Mouse (Mus musculus) heart, adult 2 months (tissue): ENCODE results near the gene Dock8. TPM values are rescaled to one million over a fixed set of nuclear protein-coding genes. Genes with fewer than 3 reads are reported as not detected.
"Not testable (repeated sequence)": the region's sequence is repeated elsewhere in the genome, so short reads cannot be mapped to it uniquely, and the experiment has no call there.

ENCODE experiments used
- DNase-seq, 2 experiments: peaks; one replicate each; pipeline ENCODE4 v3.0.0; 2021
- H3K27ac ChIP-seq: fragments of 200-600 bp; 2 replicates; pipeline ENCODE4 v1.8.1; 2022
- H3K27me3 ChIP-seq: fragments of 200-500 bp; 2 replicates; pipeline ENCODE4 v1.6.1; 2012; ENCODE audit warnings: mild to moderate bottlenecking, low read length, inconsistent platforms, mixed read lengths; ENCODE audit not compliant: control insufficient read depth, insufficient read depth
- H3K36me3 ChIP-seq: fragments of 200-500 bp; 2 replicates; pipeline ENCODE4 v1.6.1; 2012; ENCODE audit warnings: low read length, inconsistent platforms; ENCODE audit not compliant: control insufficient read depth, insufficient read depth
- H3K4me1 ChIP-seq: fragments of 200-500 bp; 2 replicates; pipeline ENCODE4 v1.6.1; 2011; ENCODE audit warnings: low read length; ENCODE audit not compliant: control insufficient read depth, insufficient read depth
- H3K4me3 ChIP-seq: fragments of 200-600 bp; 2 replicates; pipeline ENCODE4 v1.8.1; 2022
- H3K79me2 ChIP-seq: fragments of 200-500 bp; replicated peaks from 2 replicates; pipeline ENCODE4 v1.6.1; 2012; ENCODE audit warnings: mild to moderate bottlenecking, inconsistent platforms, low read length, moderate library complexity, mixed read lengths; ENCODE audit not compliant: control insufficient read depth, insufficient read depth
- H3K9ac ChIP-seq: fragments of 200-500 bp; 2 replicates; pipeline ENCODE4 v1.6.1; 2012; ENCODE audit warnings: low read depth, mild to moderate bottlenecking, control low read depth, inconsistent platforms, low read length, mixed read lengths
- CTCF ChIP-seq: fragments of 200-600 bp; IDR thresholded peaks from 2 replicates; pipeline ENCODE4 v1.8.1; 2022; ENCODE audit warnings: antibody characterized with exemption, mild to moderate bottlenecking, moderate library complexity
- EP300 ChIP-seq: fragments of 200-500 bp; IDR thresholded peaks from 2 replicates; pipeline ENCODE4 v1.6.1; 2011; ENCODE audit warnings: low read depth, low read length, control low read depth; ENCODE audit not compliant: insufficient read depth
- POLR2A ChIP-seq: fragments of 200-500 bp; IDR thresholded peaks from 2 replicates; pipeline ENCODE4 v1.6.1; 2011; ENCODE audit warnings: mild to moderate bottlenecking, low read depth, low read length, control low read depth; ENCODE audit not compliant: insufficient read depth
- WGBS: fragments of 180-500 bp; shearing (Covaris S2); methylation state at CpG from one replicate; pipeline ENCODE4 v1.1.7; 2018; 5-methylcytosine and 5-hydroxymethylcytosine counted together
- intact Hi-C: fragments of 180-260 bp; cut with DNase I; formaldehyde crosslinking; loops from one replicate; pipeline ENCODE4 v1.15.1; 2025
- polyA plus RNA-seq: library from polyadenylated mRNA; depleted of rRNA; stranded (reverse); fragments of >200 nt; gene quantifications from 2 replicates; pipeline ENCODE4 v1.2.3, GENCODE M21; 2012
- total RNA-seq, 2 experiments: library from RNA; stranded (reverse); gene quantifications; 2 replicates each; pipeline ENCODE4 v1.2.3; 2021

The Dock8 gene
- total and polyA plus RNA-seq, 3 experiments: 5.7 to 24.7 (median 17.5) TPM

- H3K4me3 ChIP-seq: no peak overlapping the region
- no peaks in the 10 kb centered on the region for H3K36me3 ChIP-seq
- no peak overlapping the region for H3K27ac ChIP-seq
- H3K27me3 ChIP-seq: no peaks in the 10 kb centered on the region
- H3K9ac ChIP-seq: no peak overlapping the region
- no peaks in the 10 kb centered on the region; the same call in 1 of the 2 replicates for H3K4me1 ChIP-seq
- 90% methylated on average over 3 of the region's 3 CpGs for WGBS
- intact Hi-C loops: no loop called here
- TF ChIP-seq EP300 (no peak), CTCF (no peak), POLR2A (no peak)
- DNase-seq: no peak
- H3K79me2 ChIP-seq: no peaks in the 10 kb centered on the region
These were observed 3.5 kb downstream of the Dock8 start for GRCm38 (mm10) chr19:25002828-25003227.

GRCm38 (mm10) chr19:25003810-25004209, 4.5 kb downstream of the Dock8 start:
- H3K4me1 ChIP-seq: no peaks in the 10 kb centered on the region; the same call in 1 of the 2 replicates
- H3K9ac ChIP-seq: no peak overlapping the region
- H3K36me3 ChIP-seq: no peaks in the 10 kb centered on the region
- no peaks in the 10 kb centered on the region for H3K79me2 ChIP-seq
- intact Hi-C loops: no loop called here
- no peak for TF ChIP-seq POLR2A
- TF ChIP-seq CTCF: no peak
- TF ChIP-seq EP300: no peak
- DNase-seq: no peak
- 59% methylated on average over 4 of the region's 4 CpGs for WGBS
- H3K4me3 ChIP-seq: no peak overlapping the region
- H3K27ac ChIP-seq: no peak overlapping the region
- H3K27me3 ChIP-seq: no peaks in the 10 kb centered on the region

GRCm38 (mm10) chr19:25006686-25007085, 7.4 kb downstream of the Dock8 start:
- no peak for TF ChIP-seq EP300
- H3K4me3 ChIP-seq: no peak overlapping the region
- no peaks in the 10 kb centered on the region for H3K36me3 ChIP-seq
- H3K9ac ChIP-seq: no peak overlapping the region
- H3K4me1 ChIP-seq: no peaks in the 10 kb centered on the region; the same call in 1 of the 2 replicates
- no peak overlapping the region for H3K27ac ChIP-seq
- H3K79me2 ChIP-seq: no peaks in the 10 kb centered on the region
- 83% methylated on average over 1 of the region's 1 CpGs for WGBS
- no peak for DNase-seq
- no peaks in the 10 kb centered on the region for H3K27me3 ChIP-seq
- intact Hi-C loops: no loop called here

GRCm38 (mm10) chr19:25008509-25008908, 9.2 kb downstream of the Dock8 start:
- Histone ChIP-seq H3K27me3 (no peaks in the 10 kb centered on the region), H3K4me3 (no peak overlapping the region), H3K9ac (no peak overlapping the region), H3K36me3 (no peaks in the 10 kb centered on the region), H3K4me1 (no peaks in the 10 kb centered on the region; the same call in 1 of the 2 replicates), H3K79me2 (no peaks in the 10 kb centered on the region), H3K27ac (no peak overlapping the region)
- TF ChIP-seq CTCF (no peak), POLR2A (no peak), EP300 (no peak)
- DNase-seq: no peak
- intact Hi-C loops: no loop called here
- WGBS: 91% methylated on average over 2 of the region's 2 CpGs

- no peak for DNase-seq
- TF ChIP-seq EP300 (no peak), CTCF (no peak), POLR2A (no peak)
- Histone ChIP-seq H3K79me2 (no peaks in the 10 kb centered on the region), H3K36me3 (no peaks in the 10 kb centered on the region), H3K4me3 (no peak overlapping the region), H3K27ac (no peak overlapping the region), H3K9ac (no peak overlapping the region), H3K4me1 (no peaks in the 10 kb centered on the region), H3K27me3 (no peaks in the 10 kb centered on the region)
- intact Hi-C loops: no loop called here
- 82% methylated on average over 6 of the region's 6 CpGs for WGBS
These were observed 23.4 kb downstream of the Dock8 start for GRCm38 (mm10) chr19:25022766-25023165.

- Histone ChIP-seq H3K4me1 (no peaks in the 10 kb centered on the region), H3K36me3 (no peaks in the 10 kb centered on the region), H3K79me2 (no peaks in the 10 kb centered on the region), H3K27me3 (no peaks in the 10 kb centered on the region), H3K9ac (no peak overlapping the region), H3K4me3 (no peak overlapping the region), H3K27ac (no peak overlapping the region)
- WGBS: 71% methylated on average over 4 of the region's 4 CpGs
- no peak for DNase-seq
- TF ChIP-seq CTCF: no peak
- no peak for TF ChIP-seq POLR2A
- no peak for TF ChIP-seq EP300
- intact Hi-C loops: no loop called here
These were observed 32.4 kb downstream of the Dock8 start for GRCm38 (mm10) chr19:25031765-25032164.

GRCm38 (mm10) chr19:25033008-25033407, 33.7 kb downstream of the Dock8 start:
- 83% methylated on average over 9 of the region's 18 CpGs for WGBS
- H3K27ac ChIP-seq, H3K4me3 ChIP-seq, H3K36me3 ChIP-seq, H3K79me2 ChIP-seq, H3K9ac ChIP-seq, H3K27me3 ChIP-seq, DNase-seq, H3K4me1 ChIP-seq, intact Hi-C loops: not testable (repeated sequence)
